Mouse (Mus musculus) gastrocnemius, adult 2 months (tissue): ENCODE measurements around the gene Gm12216. TPM values are rescaled to one million over a fixed set of nuclear protein-coding genes. Genes with fewer than 3 reads are reported as not detected.
"Not testable (repeated sequence)": the region's sequence is repeated elsewhere in the genome, so short reads cannot be mapped to it uniquely, and the experiment has no call there.

ENCODE experiments used
- DNase-seq: peaks from one replicate; pipeline ENCODE4 v3.0.0; 2022
- H3K27ac ChIP-seq: fragments of 200-600 bp; 2 replicates; pipeline ENCODE4 v1.8.1; 2022; ENCODE audit warnings: mild to moderate bottlenecking
- H3K4me3 ChIP-seq: fragments of 200-600 bp; 2 replicates; pipeline ENCODE4 v1.8.1; 2022; ENCODE audit warnings: mild to moderate bottlenecking, moderate library complexity
- CTCF ChIP-seq: fragments of 200-600 bp; IDR thresholded peaks from 2 replicates; pipeline ENCODE4 v1.8.1; 2022; ENCODE audit warnings: antibody characterized with exemption, mild to moderate bottlenecking, moderate library complexity
- intact Hi-C: fragments of 180-260 bp; cut with DNase I; formaldehyde crosslinking; loops from one replicate; pipeline ENCODE4 v1.15.1; 2025
- total RNA-seq, 2 experiments: library from RNA; stranded (reverse); gene quantifications; 2 replicates each; pipeline ENCODE4 v1.2.3; 2021

The Gm12216 gene
- total RNA-seq, 2 experiments from 2014 or later: 0.87 to 1.4 TPM

DNA sequence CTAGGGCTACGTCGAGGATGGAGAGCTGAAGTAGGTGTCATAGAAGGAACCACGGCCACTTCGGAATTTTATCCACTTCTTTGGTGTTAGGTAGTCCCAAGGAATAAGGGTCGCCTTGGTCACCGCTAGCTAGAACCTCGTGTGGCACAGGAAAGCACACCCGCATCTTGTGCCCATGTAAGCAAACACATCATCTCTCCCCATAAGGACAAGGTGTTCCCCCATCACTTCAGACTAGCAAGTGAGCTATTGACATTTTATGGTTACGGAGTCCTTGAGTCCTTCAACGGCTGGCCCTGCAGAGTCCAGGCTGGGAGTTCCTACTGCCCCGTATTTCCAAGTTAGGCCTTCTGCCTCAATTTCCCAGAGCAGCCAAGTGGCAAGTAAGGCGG lies 89.9 kb downstream of the Gm12216 start:
- H3K27ac ChIP-seq: peak overlapping the region; percentile 94
- TF ChIP-seq CTCF: no peak
- peak overlapping the region; percentile 98 for H3K4me3 ChIP-seq
- intact Hi-C loops: no loop called here
- no peak for DNase-seq

DNA sequence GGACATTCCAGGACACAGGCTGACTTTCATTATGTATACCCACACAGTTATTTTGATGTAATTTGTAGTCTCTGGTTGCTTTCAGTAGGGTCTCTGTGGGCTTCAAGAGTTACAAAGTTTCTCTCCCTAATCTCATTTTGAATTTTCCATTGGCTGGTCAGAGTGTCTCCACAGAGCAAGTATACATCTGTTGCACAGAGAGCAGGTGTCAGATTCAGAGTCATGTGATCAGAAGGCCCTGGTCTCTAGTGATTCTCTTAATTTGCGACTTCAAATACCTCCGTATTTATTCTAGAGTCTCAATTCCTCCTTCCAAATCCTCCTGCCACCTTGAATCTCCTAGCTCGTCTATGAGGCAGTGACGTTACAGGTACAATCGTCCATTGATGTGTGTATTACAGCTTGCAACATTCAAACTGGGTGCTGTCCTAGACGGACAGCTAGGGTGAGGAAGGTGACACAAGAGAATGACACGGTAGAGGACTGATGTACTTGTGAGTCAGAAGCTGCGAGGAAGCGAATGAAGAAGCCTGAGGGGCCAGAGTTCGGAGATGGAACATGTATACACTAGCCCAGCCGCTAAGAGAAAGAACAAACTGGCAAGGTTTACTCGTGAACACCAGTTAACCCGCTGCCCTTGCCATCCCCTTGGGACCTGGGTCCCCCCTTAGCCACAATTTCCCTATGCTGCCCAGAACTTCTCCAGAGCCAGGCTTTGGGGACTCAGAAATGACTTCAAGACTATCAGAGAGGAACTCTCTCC lies 90.5 kb downstream of the Gm12216 start:
- Histone ChIP-seq H3K4me3 (no peak overlapping the region), H3K27ac (peak overlapping the region; percentile 94; the same call in 1 of the 2 replicates)
- intact Hi-C loops: no loop called here
- DNase-seq: no peak
- TF ChIP-seq CTCF: no peak

DNA sequence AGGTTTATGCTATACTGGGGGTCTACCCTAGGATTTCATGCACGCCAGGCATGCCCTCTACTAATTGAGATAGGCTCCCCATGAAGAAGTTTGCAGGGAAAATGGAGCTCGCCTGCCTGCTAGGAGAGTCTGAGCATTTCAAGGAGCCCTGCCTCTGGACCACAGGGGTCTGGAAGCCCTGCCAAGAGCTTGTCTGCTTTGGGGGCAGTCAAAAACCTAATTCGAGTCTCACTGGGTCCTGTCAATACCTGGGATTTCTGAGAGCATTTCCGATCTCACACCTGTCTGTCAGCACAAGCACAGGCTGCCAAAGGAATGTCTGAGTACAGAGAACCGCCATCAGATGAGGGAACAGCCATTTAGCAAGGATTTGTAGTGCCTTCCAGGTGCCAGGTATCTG lies 94.5 kb downstream of the Gm12216 start:
- Histone ChIP-seq H3K4me3 (no peak overlapping the region; the same call in 1 of the 2 replicates), H3K27ac (peak overlapping the region; percentile 97)
- DNase-seq: no peak
- intact Hi-C loops: no loop called here
- no peak for TF ChIP-seq CTCF

- DNase-seq: peak; percentile 94
- peak; percentile 55 for TF ChIP-seq CTCF
- Histone ChIP-seq H3K4me3 (peak overlapping the region; percentile 70), H3K27ac (peak overlapping the region; percentile 97)
- intact Hi-C loops: no loop called here
These were observed 95.4 kb downstream of the Gm12216 start for GRCm38 (mm10) chr11:53763496-53764140.

DNA sequence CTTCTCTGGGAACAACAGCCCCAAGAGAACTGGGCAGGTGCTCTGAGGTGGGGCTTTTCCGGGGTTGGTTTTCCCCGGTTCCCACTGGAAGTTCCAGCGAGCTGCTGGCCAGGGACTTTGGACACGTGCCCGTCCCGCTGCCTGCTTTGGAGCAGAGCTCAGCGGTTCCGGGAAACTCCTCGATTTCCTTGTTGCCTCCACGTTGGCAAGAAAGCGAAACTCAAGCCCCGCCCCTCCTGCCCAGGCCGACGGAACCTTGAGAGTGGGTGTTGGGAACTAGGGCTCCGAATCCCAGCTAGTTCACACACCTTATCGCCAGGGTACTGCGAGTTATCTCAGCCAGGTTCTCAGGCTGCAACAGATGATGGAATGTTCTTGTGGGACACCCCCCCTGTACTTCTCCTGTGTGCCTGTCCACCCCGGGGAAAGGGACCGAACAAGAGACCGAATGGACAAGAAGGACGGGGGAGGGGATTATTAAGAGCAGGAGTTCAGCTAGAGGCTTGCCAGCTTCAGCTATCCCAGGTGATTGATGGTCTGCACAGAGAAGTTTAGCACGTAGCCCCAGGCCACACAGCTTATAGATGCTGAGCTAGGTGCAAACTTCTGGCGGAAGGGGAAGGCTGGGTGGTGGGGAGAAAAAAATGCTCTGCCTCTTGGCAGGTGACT lies 96.1 kb downstream of the Gm12216 start:
- DNase-seq: peak; percentile 90
- intact Hi-C loops: no loop called here
- Histone ChIP-seq H3K4me3 (peak overlapping the region; percentile 70), H3K27ac (peak overlapping the region; percentile 97)
- no peak for TF ChIP-seq CTCF

- Histone ChIP-seq H3K27ac (peak overlapping the region; percentile 97), H3K4me3 (peak overlapping the region; percentile 70)
- intact Hi-C loops: no loop called here
- TF ChIP-seq CTCF: no peak
- no peak for DNase-seq
These were observed 96.6 kb downstream of the Gm12216 start for GRCm38 (mm10) chr11:53762426-53762825.

- DNase-seq: peak; percentile 77
- no peak for TF ChIP-seq CTCF
- intact Hi-C loops: no loop called here
- Histone ChIP-seq H3K27ac (peak overlapping the region; percentile 97), H3K4me3 (no peak overlapping the region; the same call in 1 of the 2 replicates)
These were observed 97.2 kb downstream of the Gm12216 start for GRCm38 (mm10) chr11:53761822-53762221.

DNA sequence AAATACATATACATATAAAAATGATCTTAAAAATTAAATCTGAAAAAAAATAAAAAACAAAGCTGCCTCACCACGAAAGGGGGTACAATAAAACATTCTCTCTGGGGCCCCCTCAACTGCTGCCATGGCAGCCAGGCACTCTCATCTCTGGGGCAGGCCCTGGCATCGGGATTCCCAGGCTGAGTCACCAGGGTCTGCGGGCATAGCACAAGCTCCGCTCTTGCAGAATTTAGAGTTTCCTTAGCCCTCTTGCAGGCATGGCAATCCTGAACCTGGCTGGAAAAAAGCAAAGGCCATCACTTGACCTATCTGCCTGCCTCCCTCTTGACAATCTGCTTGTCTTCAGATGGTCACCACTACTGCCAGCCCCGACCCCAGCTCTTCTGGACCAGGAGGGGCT lies 97.8 kb downstream of the Gm12216 start:
- intact Hi-C loops: no loop called here
- TF ChIP-seq CTCF: no peak
- H3K4me3 ChIP-seq: no peak overlapping the region
- peak overlapping the region; percentile 97 for H3K27ac ChIP-seq
- no peak for DNase-seq

DNA sequence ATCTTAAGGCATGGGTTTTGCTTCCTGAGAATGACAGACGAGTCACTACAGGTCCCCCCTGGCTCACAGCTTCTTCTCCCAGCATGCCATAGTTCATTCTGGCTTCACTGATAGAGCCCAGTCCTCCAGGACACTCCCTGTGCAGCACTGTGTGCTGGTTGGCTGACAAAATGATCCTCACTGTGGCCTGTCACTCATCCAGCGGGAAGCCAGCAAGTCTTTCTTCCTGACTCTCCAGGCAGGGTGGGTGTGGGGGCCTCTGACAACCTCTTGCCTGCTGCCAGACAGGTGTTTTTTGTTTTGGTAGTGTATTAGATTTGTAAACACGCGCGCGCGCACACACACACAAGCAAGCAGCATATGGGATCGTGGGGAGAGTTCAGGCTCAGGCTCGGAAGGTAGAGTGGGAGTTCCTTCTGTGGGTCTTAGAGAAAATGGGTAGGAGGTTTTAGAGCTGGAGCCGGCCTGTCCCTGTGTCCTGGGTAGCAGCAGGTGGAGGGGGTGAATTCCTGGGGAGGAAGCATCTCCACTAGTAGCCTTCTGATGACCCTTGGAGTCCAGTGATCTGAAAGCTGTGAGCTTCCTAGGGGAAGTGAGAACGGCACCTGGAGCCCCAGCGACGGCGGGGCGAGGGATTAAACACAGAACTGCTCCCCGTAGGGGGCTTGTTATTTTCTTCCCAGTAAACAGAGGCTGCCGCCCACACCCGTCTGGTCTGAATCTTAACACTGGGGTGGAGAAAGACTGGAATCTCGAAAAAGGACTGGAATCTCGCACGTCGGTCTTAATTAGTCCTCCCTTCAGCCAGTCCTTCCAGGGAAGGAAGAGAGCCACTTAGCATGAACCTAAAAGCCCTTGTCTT lies 99.3 kb downstream of the Gm12216 start:
- intact Hi-C loops: no loop called here
- peak overlapping the region; percentile 97 for H3K27ac ChIP-seq
- TF ChIP-seq CTCF: no peak
- H3K4me3 ChIP-seq: no peak overlapping the region
- no peak for DNase-seq

GRCm38 (mm10) chr11:53758791-53759351 lies 100.2 kb downstream of the Gm12216 start:
- H3K4me3 ChIP-seq: no peak overlapping the region
- H3K27ac ChIP-seq: peak overlapping the region; percentile 97
- peak; percentile 45 for DNase-seq
- TF ChIP-seq CTCF: peak; percentile 53
- intact Hi-C loops: loop anchor here (1.0 kb wide), 1 partner anchor 91 kb away; no protein-coding TSS in a partner anchor

DNA sequence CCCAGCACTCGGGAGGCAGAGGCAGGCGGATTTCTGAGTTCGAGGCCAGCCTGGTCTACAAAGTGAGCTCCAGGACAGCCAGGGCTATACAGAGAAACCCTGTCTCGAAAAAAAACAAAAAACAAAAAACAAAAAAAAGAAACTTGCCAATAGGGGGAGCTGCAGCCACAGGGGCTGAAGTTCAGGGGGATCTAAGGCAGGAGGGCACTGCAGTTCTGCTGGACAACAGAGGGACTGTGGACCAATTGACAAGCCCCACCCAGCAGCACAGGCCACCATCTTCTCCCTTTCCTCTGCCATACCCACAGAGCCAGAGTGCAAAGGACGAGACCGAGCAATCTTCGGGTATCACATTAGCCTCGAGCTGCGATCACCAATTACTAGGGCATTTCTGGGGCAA lies 101.0 kb downstream of the Gm12216 start:
- intact Hi-C loops: loop anchor here (1.0 kb wide), 1 partner anchor 92 kb away; no protein-coding TSS in a partner anchor
- not testable (repeated sequence) for DNase-seq, H3K4me3 ChIP-seq
- TF ChIP-seq CTCF: peak; percentile 66
- peak overlapping the region; percentile 97; the same call in 1 of the 2 replicates for H3K27ac ChIP-seq

DNA sequence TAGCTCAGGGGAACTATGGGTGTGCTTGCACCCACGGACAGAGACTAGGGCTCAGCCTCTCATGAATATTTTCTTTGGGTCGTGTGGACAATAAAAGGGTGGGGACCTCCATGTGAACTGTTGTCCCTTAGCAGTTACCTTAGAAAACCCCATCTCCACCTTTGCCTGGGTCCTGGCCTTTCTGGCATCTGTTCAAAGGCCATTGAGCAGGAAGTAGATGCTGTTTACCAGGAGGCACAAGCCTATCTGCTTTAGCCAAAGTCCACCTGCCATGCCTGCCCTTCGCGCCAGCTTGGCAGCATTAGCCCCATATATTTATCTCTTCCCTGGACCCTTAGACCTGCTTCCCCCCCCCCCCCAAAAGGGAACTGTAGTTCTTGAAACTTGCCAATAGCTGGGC lies 101.4 kb downstream of the Gm12216 start:
- no peak for TF ChIP-seq CTCF
- no peak for DNase-seq
- Histone ChIP-seq H3K27ac (peak overlapping the region; percentile 13; the same call in 1 of the 2 replicates), H3K4me3 (no peak overlapping the region)
- intact Hi-C loops: loop anchor here (1.0 kb wide), 1 partner anchor 93 kb away; no protein-coding TSS in a partner anchor
